Mouse (Mus musculus): Measurements from ENCODE around the gene Zdhhc3.

Zdhhc3 gene

GRCm38 (mm10) chr9:123112805-123113521, at the start of gene Zdhhc3, which contains the start of gene Exosc7:
TSS of gene Zdhhc3 (minus strand) at chr9:123113205.
TSS of gene Exosc7 (plus strand) at chr9:123113215.
- peak; percentile 61 to 86 for DNase-seq (ENCODE audit: low spot score in 2 of 2)

- no peak for DNase-seq (ENCODE audit: low spot score in 2 of 2)
Observed at GRCm38 (mm10) chr9:123161792-123162191, 48.8 kb upstream of the Zdhhc3 start.

GRCm38 (mm10) chr9:123159330-123159729, 46.3 kb upstream of the Zdhhc3 start:
- DNase-seq (ENCODE audit: low spot score in 2 of 2) = peak in 1 of 2 experiments; percentile 81

DNA sequence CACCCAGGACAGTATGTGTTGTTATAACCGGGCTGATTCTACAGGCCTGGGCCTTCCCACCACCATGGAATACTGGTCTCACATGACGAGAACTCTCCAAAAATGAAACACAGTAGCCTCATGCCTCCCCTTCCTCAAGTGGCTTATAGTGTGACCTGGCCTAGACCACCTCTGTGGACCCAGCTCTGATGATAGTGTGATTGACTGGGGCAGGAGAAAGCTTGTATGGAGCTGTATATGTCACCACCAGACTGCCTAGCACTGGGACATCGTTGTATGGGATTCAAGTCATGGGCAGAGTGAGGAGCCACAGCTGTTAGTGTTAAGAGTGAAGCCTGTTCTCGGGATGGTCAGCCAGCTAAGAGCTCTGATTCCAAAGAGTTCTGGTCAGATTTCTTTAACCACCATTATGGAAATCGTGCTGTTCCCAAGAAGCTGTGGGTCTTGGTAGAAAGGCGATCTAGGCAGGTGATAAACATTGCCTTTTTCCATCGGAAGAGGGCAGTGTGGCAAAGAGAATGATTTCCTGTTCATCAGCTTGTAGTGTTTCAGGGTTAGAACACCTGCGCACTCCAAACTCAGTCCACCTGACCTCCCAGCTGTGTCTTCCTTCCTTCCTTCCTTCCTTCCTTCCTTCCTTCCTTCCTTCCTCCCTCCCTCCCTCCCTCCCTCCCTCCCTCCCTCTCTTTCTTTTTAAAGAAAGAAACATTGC, 45.3 kb upstream of the Zdhhc3 start:
- peak in 1 of 2 experiments; percentile 47 for DNase-seq (ENCODE audit: low spot score in 2 of 2)

DNA sequence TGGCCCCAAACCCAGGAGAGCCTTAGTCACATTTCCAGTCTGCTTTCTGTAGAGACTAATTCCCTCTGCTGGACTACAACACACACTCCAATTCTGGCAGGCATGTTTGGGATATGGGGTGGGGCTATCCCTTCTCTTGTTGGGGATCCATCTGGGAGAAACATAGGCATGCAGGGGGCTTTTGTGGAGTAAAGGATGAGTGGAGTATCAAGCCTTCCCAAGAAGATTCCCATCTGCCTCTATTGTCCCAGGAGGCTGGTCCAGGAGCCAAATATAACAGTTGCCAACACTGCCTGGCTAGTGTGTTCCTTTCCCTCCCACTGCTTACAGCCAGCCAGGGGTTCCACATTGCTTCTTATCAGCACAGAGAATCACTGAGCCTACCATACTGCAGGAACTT, 44.7 kb upstream of the Zdhhc3 start:
- DNase-seq (ENCODE audit: low spot score in 2 of 2) = no peak

DNA sequence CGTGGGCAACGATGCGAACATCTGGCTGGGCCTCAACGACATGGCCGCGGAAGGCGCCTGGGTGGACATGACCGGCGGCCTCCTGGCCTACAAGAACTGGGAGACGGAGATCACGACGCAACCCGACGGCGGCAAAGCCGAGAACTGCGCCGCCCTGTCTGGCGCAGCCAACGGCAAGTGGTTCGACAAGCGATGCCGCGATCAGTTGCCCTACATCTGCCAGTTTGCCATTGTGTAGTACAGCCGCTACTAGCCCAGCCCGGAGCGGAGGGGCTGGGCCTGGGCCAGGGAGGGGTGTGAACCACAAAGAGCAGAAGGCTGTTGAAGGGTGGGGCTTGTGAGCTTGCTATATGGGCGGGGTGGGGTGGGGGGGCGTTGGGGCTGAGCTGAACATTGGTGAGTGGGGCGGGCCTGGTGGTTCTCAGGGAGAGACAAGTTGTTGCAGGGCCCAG, 43.9 kb upstream of the Zdhhc3 start:
- DNase-seq (ENCODE audit: low spot score in 2 of 2) = no peak

DNA sequence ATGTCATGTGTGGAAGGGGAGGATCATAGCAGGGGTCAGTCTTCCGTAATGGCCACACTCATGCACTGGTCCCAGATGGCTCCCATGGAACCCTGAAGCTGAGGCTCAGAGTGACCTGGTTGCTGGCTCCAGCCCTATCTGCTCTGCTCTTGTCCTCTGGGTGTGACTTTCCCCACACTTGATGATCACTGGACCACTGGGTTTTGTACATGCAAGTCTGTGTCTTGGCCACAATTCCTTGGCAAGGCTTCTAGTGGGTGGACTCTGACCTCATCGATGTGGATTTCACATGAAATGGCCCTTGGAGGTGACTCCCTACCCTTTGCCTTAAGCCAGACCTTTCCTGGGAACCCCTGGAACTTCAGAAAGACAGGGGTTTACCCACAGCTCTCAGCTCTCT, 40.1 kb upstream of the Zdhhc3 start:
- DNase-seq (ENCODE audit: low spot score in 2 of 2) = no peak

DNA sequence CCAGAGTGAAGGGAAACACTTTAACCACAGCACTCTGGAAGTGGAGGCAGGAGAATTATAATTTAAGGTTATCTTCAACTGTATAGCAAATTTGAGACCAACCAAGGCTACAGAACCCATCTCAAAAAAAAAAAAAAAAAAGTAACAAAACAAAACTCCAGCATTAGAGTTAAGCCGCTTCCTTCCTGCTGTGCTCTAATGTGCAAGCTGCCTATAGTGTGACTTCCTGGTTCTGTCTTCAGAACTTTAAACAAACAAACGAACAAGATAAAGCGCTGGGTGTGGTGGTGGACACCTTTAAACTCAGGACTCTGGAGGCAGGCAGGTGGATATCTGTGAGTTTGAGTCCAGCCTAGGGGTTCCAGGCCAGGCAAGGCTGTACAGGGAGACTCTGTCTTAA, 39.0 kb upstream of the Zdhhc3 start:
- DNase-seq (ENCODE audit: low spot score in 2 of 2) = no peak

- DNase-seq (ENCODE audit: low spot score in 2 of 2) = no peak
Observed at GRCm38 (mm10) chr9:123151561-123151960, 38.6 kb upstream of the Zdhhc3 start.

DNA sequence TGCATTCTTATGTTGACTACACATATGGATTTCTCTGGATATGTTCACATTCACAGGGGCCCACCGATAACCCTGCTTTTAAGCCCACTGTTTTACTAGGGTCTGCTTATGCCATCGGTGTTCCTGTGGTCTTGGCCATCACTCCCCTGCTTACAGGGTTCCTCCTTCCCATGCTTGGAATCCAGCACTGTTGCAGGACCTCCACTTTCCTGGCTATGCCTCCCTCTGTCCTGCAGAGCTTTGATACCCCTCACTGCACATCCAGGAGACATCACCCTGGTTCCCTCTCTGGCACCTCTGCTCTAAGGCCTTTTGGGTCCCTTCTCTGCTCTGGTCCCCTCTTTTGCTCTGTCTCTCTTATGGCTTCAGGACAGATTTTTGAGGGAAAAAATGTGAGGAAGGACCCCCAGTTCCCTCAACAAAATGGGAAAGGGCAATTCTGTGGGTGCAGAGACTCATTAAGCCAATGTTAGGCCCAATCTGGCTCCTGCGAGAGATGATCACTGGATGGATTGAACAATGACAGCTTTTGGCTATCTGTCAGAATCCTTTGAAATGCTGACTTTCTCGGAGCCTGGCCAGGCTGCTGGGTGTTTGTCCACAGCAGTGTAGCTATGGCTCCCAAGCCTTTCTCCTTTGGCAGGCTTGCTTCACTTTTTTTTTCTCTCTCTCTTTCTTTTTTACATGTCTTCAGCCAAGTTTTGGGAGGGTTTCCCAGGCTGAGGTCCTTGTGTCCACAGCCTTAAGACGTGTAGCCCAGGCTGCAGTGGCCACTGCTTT, 37.4 kb upstream of the Zdhhc3 start, which contains the start of gene Clec3b:
Clec3b (plus strand) TSS at position 706 of the 780 bp plus-strand sequence.
- DNase-seq (ENCODE audit: low spot score in 2 of 2) = peak in 1 of 2 experiments; percentile 17

- no peak for DNase-seq (ENCODE audit: low spot score in 2 of 2)
Observed at GRCm38 (mm10) chr9:123148430-123148829, 35.4 kb upstream of the Zdhhc3 start.

DNA sequence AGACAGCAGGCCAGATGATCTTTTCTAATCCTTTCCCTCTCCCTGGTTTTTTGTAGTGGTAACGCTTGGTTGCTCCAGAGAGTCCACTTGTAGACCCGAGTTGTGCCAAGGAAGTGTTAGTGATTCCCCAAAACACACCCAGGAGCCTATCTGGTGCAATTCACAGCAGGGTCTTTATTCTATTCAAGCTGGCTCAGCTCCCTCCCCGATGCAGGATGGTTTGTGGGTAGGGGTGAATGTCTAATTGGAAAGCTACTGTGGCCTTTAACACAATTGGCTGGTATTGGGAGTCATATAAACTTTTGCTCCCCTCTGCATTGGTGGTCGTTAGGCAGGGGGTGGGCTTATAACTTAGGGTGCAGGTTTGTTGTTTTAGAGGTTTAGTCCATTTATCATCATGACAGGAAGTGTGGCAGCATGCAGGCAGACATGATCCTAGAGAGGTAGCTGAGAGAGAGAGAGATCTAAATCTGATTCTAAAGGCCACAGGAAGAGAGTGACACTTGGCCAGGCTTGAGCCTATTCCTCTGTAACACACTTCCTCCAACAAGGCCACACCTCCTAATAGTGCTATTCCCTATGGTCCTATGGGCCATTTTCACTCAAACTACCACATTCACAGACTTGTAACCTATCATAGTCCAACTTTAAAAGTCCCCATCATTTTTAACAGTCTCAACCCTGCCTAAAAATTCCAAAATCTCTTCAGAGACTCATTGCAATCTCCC, 27.0 kb upstream of the Zdhhc3 start:
- DNase-seq (ENCODE audit: low spot score in 2 of 2) = no peak

- DNase-seq (ENCODE audit: low spot score in 2 of 2) = no peak
Observed at GRCm38 (mm10) chr9:123138891-123139474, 26.0 kb upstream of the Zdhhc3 start.

GRCm38 (mm10) chr9:123136953-123137682, 24.1 kb upstream of the Zdhhc3 start:
- DNase-seq (ENCODE audit: low spot score in 2 of 2) = no peak

GRCm38 (mm10) chr9:123132994-123133393, 20.0 kb upstream of the Zdhhc3 start:
- DNase-seq (ENCODE audit: low spot score in 2 of 2) = no peak

DNA sequence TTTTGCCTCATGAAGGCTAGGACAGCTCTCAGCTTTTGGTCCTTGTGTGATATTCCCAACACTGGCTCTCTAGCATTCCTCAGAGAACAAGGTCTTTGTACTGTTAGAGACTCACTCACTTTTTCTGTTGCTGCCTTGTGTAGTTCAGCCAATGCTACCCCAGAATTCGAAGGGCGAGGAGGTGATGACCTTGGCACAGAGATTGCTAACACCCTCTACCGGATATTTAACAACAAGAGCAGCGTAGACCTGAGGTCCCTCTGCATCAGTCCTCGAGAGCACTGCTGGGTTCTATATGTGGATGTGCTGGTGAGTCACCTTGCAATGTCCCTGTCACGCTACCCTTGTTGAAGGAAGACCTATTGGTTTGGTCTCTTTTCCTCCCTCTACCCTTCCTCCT, 14.7 kb upstream of the Zdhhc3 start:
- no peak for DNase-seq (ENCODE audit: low spot score in 2 of 2)

- no peak for DNase-seq (ENCODE audit: low spot score in 2 of 2)
Observed at GRCm38 (mm10) chr9:123124413-123124981, 11.5 kb upstream of the Zdhhc3 start.

DNA sequence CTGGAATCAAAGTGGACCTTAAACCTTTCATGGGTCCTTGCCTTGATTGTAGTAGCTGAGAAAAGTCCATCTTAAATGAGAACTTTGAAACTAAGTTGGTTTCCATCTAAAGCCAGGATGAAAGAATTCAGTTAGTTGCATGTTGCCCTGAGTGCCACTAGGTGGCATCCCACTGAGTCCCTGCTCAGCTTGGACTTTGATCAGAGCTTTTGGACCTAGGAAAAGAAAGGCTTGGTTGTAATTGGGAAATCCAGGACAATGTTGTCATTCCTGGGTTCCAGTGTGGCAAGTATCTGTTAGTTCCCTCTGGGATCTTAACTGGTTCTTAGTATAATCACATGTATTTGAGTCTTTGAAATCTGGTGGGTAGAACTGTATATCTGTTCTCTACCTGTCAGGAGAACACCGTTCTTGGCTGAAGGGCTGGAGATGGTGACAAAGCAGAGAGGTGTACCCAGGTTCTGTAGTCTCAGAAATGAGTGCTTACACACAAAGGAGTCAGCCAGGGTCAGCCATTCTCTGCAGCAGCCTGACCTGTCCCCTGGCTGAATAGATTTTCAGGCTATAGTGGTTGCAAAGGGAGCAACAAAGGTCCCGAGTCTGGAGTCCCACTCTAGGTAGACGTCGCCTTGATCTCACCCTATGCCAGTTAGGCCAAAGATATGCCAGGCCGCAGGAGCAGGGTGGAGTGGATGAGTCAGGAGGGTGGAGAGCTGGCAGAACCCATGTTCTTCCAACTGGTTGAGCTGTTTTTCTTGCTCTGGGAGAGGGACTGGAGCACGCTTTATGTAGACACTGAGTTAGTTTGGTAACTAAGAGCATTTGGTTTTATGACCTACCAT, 10.8 kb upstream of the Zdhhc3 start:
- no peak for DNase-seq (ENCODE audit: low spot score in 2 of 2)

GRCm38 (mm10) chr9:123123017-123123416, 10.0 kb upstream of the Zdhhc3 start:
- no peak for DNase-seq (ENCODE audit: low spot score in 2 of 2)
